Mouse (Mus musculus): ENCODE results near the gene Med29.
A peak's percentile ranks its signal among the peaks of the same experiment; 100 is the strongest.

The Med29 gene

GRCm38 (mm10) chr7:28376011-28376771, 16.3 kb downstream of the Med29 start:
- no peak for DNase-seq (ENCODE audit: low read depth, low spot score)

GRCm38 (mm10) chr7:28375176-28375921, 17.2 kb downstream of the Med29 start:
- DNase-seq (ENCODE audit: low read depth, low spot score): peak; percentile 65

DNA sequence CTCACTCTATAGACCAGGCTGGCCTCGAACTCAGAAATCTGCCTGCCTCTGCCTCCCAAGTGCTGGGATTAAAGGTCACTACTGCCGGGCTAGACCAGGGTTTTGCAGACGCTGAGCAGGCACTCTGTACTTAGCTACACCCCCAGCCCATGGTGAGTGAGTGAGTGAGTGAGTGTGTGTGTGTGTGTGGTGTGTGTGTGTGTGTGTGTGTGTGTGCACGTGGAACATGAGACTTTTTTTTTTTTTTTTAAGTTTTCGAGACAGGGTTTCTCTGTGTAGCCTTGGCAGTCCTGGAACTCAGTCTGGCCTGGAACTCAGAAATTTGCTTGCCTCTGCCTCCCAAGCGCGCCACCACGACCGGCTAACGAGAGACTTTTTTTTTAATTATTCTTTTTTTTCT, 17.9 kb downstream of the Med29 start:
- DNase-seq (ENCODE audit: low read depth, low spot score): no peak

GRCm38 (mm10) chr7:28373891-28374495, 18.5 kb downstream of the Med29 start:
- DNase-seq (ENCODE audit: low read depth, low spot score): no peak

GRCm38 (mm10) chr7:28373131-28373581, 19.4 kb downstream of the Med29 start:
- DNase-seq (ENCODE audit: low read depth, low spot score): peak; percentile 79

DNA sequence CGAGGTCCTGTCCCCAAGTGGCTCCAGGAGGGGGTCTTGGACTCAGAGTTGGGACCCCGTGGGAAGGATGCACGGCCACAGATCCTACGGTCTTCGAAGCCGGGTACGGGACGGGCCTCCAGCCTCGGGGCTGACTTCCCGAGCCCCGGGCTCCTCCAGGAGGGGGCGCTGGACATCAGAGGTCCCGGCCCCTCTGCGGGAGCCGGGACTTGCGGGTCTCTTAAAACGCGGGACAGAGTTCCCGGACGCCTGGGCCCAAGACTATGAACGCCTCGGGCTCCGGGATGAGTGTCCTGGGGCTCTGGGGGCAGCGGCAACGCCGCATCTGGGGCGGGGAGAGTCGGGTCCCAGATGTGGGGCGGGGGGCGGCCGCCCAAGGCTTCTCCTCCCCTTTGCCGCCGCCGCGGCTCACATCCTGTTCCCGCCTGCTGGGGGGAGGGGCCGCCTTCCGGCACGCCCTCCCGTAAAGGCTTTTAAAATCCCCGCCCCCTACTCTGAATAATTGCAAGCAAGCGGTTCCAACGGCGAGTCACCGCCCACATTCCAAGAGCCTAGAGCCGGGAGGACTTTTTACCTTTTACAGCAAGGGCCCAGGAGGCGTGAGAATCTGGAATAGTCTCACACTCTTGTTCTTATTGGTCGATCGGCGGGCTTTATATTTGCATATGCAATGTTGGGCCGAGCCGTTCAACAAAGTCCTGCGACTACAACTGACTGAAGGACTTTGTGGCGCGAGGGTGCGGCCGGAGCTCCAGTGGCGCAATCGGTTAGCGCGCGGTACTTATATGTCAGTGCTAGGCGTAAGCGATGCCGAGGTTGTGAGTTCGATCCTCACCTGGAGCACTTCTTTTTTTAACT, 20.0 kb downstream of the Med29 start, which contains the start of gene Plekhg2:
Gene Plekhg2, minus strand, starts transcription at position 349 of the 858 bp plus-strand sequence.
- DNase-seq (ENCODE audit: low read depth, low spot score): peak; percentile 93

DNA sequence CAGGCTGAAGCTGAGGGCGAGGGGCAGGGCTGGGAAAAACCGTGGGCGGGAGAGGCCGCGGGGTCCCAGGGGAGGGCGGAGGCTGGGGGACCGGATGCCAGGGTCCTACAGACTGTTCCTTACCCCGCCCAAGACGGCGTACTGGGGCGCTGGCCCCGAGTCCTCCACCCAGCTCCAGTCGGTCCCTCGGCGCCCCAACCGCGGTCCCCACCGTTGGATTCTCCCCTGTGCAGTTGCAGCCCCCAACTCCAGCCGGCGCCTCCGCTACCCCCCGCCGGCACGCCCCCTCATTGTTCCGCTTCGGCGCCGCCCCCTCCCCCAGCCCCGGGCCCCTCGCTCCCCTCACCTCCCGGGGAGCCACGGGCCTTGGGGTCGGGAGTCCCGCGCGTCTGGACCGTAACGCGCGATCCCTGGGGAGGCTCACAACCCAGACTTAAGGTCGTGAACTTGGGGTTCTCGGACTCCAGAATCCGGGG, 21.0 kb downstream of the Med29 start:
- DNase-seq (ENCODE audit: low read depth, low spot score): no peak

GRCm38 (mm10) chr7:28370977-28371513, 21.5 kb downstream of the Med29 start:
- no peak for DNase-seq (ENCODE audit: low read depth, low spot score)

- no peak for DNase-seq (ENCODE audit: low read depth, low spot score)
These were observed 22.5 kb downstream of the Med29 start for GRCm38 (mm10) chr7:28370051-28370450.

DNA sequence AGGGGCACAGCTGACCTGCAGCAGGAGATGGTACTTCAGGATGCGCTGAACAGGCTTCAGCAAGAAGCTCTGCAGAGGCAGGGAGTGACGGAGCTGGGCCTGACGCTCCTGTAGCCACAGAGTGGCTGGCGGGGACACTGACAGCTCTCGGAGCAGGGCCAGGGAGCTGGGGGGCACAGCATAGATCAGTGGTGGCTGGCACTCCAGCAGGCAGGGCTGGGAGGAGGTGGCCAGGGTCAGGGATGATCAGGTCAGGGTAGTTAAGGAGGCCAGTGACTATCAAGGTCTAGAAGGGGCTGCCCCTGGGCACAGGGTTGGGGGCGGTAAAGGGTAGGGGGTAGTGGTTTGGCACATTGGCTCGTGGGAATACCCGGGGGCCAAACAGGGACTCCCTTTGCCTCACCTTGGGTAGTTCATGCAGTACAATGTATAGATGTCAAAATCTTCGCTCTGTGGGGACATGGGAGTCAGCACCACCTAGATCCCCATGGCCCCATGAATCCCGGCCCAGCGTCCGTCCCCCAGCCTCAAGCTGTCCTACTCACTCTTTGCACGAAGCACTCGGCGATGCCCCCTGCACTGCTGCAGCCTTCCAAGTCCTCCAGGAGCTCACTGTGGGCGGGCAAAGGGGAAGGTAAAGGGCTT, 24.1 kb downstream of the Med29 start:
- DNase-seq (ENCODE audit: low read depth, low spot score): no peak

DNA sequence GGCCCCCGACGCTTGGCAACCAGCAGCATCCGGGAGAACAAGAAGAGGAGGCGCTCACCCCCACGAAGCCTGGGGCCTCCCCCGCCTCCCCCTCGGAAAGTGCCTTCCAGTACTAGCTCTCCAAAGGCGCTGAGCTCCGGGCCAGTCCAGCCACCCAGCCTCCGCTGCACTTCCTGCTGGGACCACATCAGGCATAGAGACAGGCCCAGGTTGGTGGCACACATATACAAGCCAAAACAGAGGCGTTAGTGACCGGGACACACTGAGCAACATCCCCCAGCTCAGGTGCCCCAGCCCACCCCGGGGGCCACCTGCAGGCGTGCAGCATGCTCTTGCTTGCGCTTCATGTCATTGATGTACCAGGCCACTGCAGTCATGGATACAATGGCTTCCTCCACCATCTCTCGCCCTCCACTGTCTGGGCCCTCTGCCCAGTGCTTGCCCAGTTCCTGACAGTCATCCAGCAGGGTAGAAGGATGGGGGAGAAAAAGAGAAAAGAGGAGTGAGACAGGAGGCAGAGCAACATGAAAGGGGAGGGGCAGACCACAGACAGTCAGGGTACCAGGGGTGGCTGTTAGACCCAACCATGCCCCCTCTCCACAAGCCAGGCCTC, 24.7 kb downstream of the Med29 start:
- no peak for DNase-seq (ENCODE audit: low read depth, low spot score)

- DNase-seq (ENCODE audit: low read depth, low spot score): no peak
These were observed 30.0 kb downstream of the Med29 start for GRCm38 (mm10) chr7:28362441-28363060.

- DNase-seq (ENCODE audit: low read depth, low spot score): no peak
These were observed 30.7 kb downstream of the Med29 start for GRCm38 (mm10) chr7:28361647-28362341.

DNA sequence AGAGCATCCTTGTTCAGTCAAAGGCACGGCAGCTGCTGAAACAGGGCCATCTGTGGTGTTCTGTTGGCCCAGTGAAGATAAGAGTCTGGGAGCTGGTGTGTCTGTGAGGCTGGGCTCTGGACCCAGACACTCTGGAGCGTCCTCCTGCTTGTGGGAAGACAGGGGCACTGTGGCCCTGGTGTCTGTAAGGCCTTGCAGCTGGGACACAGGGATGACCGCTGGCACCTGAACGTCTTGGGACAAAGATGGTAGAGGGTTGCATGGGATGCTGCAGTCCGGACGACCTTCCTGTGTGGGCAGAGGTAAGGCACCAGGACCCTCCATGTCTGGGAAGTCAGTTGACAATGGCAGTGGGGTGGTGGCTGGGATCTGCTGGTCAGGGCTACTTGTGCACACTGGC, 32.2 kb downstream of the Med29 start:
- no peak for DNase-seq (ENCODE audit: low read depth, low spot score)

DNA sequence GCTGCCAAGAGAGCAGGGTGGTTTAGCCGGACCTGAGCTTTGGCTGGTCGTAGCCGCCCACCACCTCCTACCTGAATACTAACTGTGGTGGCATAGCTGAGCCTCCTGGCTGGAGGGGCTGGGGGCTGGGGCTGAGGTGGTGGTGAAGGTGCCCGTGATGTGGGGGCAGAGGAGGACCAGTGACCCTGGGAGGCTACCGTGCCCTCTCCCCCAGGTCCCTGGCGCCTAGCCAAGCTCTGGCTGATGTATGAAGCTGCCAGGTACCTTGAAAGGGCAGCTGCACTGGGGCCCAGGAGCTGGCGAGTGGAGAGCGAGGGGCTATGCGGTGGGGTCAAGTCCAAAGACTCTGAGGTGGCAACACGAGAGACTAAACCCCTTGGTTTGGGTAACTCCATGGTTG, 32.7 kb downstream of the Med29 start:
- DNase-seq (ENCODE audit: low read depth, low spot score): no peak

DNA sequence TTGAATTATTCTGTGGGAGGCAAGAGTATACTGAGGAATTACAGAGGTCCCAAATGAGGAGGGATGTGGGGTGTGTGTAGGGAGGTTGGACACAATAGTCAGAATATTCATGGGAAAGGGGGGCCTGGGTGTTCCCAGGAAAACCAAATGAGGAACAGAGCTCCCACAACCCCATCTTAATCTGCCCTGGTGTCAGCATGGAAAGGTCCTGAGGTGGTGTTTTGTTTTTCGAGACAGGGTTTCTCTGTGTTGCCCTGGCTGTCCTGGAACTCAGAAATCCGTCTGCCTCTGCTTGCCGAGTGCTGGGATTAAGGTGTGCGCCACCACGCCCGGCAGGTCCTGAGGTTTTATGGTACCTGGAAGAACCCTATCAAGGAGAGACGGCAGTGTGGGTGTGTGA, 34.1 kb downstream of the Med29 start:
- no peak for DNase-seq (ENCODE audit: low read depth, low spot score)

GRCm38 (mm10) chr7:28357984-28358383, 34.5 kb downstream of the Med29 start:
- no peak for DNase-seq (ENCODE audit: low read depth, low spot score)

GRCm38 (mm10) chr7:28356981-28357380, 35.5 kb downstream of the Med29 start:
- no peak for DNase-seq (ENCODE audit: low read depth, low spot score)

DNA sequence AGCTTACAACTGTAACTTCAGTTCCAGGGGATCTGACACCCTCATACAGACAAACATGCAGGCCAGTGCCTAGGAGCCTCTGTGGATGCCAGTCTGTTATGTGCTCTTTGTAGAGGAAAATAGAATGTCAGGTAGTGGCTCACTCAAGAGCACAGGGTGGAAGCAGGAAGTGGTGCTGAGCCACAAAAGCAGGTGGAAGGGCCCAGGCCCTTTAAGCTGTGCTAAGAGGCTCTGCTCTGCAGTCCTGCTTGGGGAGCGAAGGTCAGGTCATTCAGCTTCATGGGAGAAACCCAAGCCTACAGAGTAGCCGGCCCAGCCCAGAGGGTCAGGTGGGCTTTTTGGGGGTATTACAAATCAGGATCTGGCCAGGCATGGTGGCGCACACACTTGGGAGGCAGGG, 37.3 kb downstream of the Med29 start:
- DNase-seq (ENCODE audit: low read depth, low spot score): no peak

Measured in brain, embryonic 18.5 days (tissue).